ENCODE assay signal across 27 mouse cellular contexts in the genomic region with DNA sequence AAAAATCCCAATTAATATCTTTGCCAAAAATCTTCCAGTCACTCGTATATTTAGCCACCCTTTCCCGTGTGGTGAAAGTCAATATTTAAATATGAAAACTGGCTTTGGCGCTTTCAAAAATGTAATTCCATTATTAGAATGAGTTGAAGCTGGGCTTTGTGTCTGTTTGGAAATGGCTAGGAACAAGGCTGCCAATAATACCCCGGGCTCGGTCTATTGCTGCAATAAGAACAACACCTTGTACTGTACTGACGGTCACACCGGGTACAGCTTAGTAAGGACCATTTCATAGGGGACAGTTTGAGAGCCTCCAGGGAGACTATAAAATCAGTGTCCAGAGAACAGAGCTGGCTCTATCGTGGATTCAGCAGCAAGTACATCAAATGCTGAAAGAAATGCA. TPM values are rescaled to one million over a fixed set of nuclear protein-coding genes. Genes with fewer than 3 reads are reported as not detected.
A peak's percentile ranks its signal among the peaks of the same experiment; 100 is the strongest.
DNase-seq lines count a peak whose midpoint lies in the region; ATAC-seq and TF ChIP-seq lines count a peak whose summit lies in the region.
"Had no signal": no experiment of that assay in that cellular context is flagged by ENCODE, and none has a peak within 500 bp of the region (broad histone marks: within the 10 kb centered on the region; RNA-seq: fewer than 3 reads in every experiment).

No protein-coding gene starts in this region.

- no peaks in the 10 kb centered on the region for H3K27me3 ChIP-seq in liver, adult 2 months (ENCODE audit: control insufficient read depth, insufficient read depth, low read length)
- H3K27me3 ChIP-seq in liver, postnatal 0 days (ENCODE audit: insufficient read depth, low read length): no peaks in the 10 kb centered on the region
- H3K27me3 ChIP-seq in kidney, embryonic 16.5 days (ENCODE audit: insufficient read depth, low read length): no peaks in the 10 kb centered on the region; the same call in 1 of the 2 replicates
- H3K27me3 ChIP-seq: Patski had no signal

- no peaks in the 10 kb centered on the region for H3K4me1 ChIP-seq in liver, adult 2 months (ENCODE audit: control insufficient read depth, insufficient read depth, low read length)
- no peaks in the 10 kb centered on the region for H3K4me1 ChIP-seq in liver, postnatal 0 days (ENCODE audit: insufficient read depth)
- no peaks in the 10 kb centered on the region for H3K4me1 ChIP-seq in kidney, embryonic 16.5 days (ENCODE audit: insufficient read depth, low read length)

- H3K36me3 ChIP-seq in liver, adult 2 months (ENCODE audit: control insufficient read depth, insufficient read depth, low read length): no peaks in the 10 kb centered on the region
- no peaks in the 10 kb centered on the region for H3K36me3 ChIP-seq in liver, postnatal 0 days (replicated peaks; ENCODE audit: insufficient read depth, low read length)
- no peaks in the 10 kb centered on the region for H3K36me3 ChIP-seq in kidney, embryonic 16.5 days (ENCODE audit: insufficient read depth, low read length)
- H3K36me3 ChIP-seq: G1E had no signal

- no peak for TF ChIP-seq CTCF in liver, adult 2 months (IDR thresholded peaks at IDR 0.05; ENCODE audit: low read depth, low read length)
- no peak for TF ChIP-seq CTCF in liver, postnatal 0 days (IDR thresholded peaks at IDR 0.05; ENCODE audit: low read depth)

- 48% methylated on average over 8 of the region's 8 CpGs for WGBS in liver, adult 2 months
- 80% methylated on average over 8 of the region's 8 CpGs for WGBS in liver, postnatal 0 days (ENCODE audit: insufficient replicate concordance)
- 85% methylated on average over 8 of the region's 8 CpGs for WGBS in kidney, embryonic 16.5 days

- H3K9ac ChIP-seq in liver, adult 2 months (ENCODE audit: low read depth, low read length): no peak overlapping the region
- H3K9ac ChIP-seq in liver, postnatal 0 days (replicated peaks): no peak overlapping the region
- H3K9ac ChIP-seq in kidney, embryonic 16.5 days (replicated peaks; ENCODE audit: low read length): no peak overlapping the region

- H3K27ac ChIP-seq in liver, adult 2 months (replicated peaks; ENCODE audit: insufficient read depth, low read depth, low read length): no peak overlapping the region
- H3K27ac ChIP-seq in liver, postnatal 0 days (ENCODE audit: low read depth): no peak overlapping the region
- no peak overlapping the region for H3K27ac ChIP-seq in kidney, embryonic 16.5 days (ENCODE audit: low read length)

- no peaks in the 10 kb centered on the region for H3K9me3 ChIP-seq in liver, postnatal 0 days (ENCODE audit: low read length)
- H3K9me3 ChIP-seq in kidney, embryonic 16.5 days (ENCODE audit: low read length): no peaks in the 10 kb centered on the region

- H3K4me2 ChIP-seq in liver, postnatal 0 days (ENCODE audit: low read depth, low read length): no peak overlapping the region
- H3K4me2 ChIP-seq in kidney, embryonic 16.5 days (replicated peaks; ENCODE audit: low read depth, low read length): no peak overlapping the region

- H3K4me3 ChIP-seq in liver, adult 2 months (ENCODE audit: insufficient read depth, low read depth, low read length): no peak overlapping the region
- H3K4me3 ChIP-seq in liver, postnatal 0 days (ENCODE audit: low read depth, low read length): no peak overlapping the region
- H3K4me3 ChIP-seq in kidney, embryonic 16.5 days (ENCODE audit: low read length): no peak overlapping the region

- ATAC-seq in liver, postnatal 0 days: no peak
- no peak for ATAC-seq in kidney, embryonic 16.5 days (ENCODE audit: low FRiP score, low TSS enrichment)
- ATAC-seq: activated CD4-positive, CD25-positive, alpha-beta regulatory T cell, adult 4 months; CD4-positive, CD25-positive, alpha-beta regulatory T cell, adult 4 months; Patski had no signal

- H3K79me2 ChIP-seq in liver, adult 2 months (ENCODE audit: control insufficient read depth, insufficient read depth, low read length): no peaks in the 10 kb centered on the region

- no peak for TF ChIP-seq EP300 in liver, postnatal 0 days (IDR thresholded peaks at IDR 0.05; ENCODE audit: low read depth)

- DNase-seq in heart, adult 11 months: peak; percentile 13
- no peak for DNase-seq in heart, adult 8-10 months (ENCODE audit: low spot score)
- DNase-seq in liver, adult 2 months (ENCODE audit: extremely low read depth, low read depth, low spot score): peak; percentile 56
- DNase-seq in liver, postnatal 0 days: no peak
- DNase-seq in fat pad, adult 2 months (ENCODE audit: extremely low read depth, low read depth, low spot score): peak; percentile 83
- DNase-seq: adrenal gland, adult 2 months; adrenal gland, adult 8-10 months; adrenal gland, postnatal 10 days; adrenal gland, postnatal 14 days; adrenal gland, postnatal 25 days; adrenal gland, postnatal 36 days; B cell, adult 2 months; cerebellum, adult 11 months; cerebellum, adult 11-12 months; cerebellum, adult 18-20 months had no signal

- no peak for TF ChIP-seq POLR2A in liver, adult 2 months (IDR thresholded peaks at IDR 0.05; ENCODE audit: extremely low read depth, insufficient read depth, low read length)

RNA-seq across cellular contexts. Expression of a gene that starts 17.3 kb away (rescaled TPM):
- 10 to 100 TPM; 11.6 to 17.5 (median 14.8) TPM for total RNA-seq in heart, adult 8-10 months (2022)
- total RNA-seq in liver, adult 2 months (2014; rRNA removed): 20.6 and 21.2 TPM in 2 replicates
- 4.5 and 5.9 TPM in 2 replicates for polyA plus RNA-seq in liver, adult 2 months (2012; rRNA removed)
- 0.46 and 0.69 TPM in 2 replicates for polyA plus RNA-seq in liver, postnatal 0 days (2015; fragmentation: Nextera tagmentation; extraction: Ambion mirVana)
- 0.84 and 0.94 TPM in 2 replicates for polyA plus RNA-seq in kidney, embryonic 16.5 days (2015; fragmentation: Nextera tagmentation; extraction: Ambion mirVana)
- total RNA-seq: MEL had no signal
- polyA plus RNA-seq: G1E had no signal

RNA-seq across cellular contexts. Expression of a gene that starts 17.6 kb away (rescaled TPM):
- not detected for total RNA-seq in heart, adult 8-10 months (2022)
- total RNA-seq in liver, adult 2 months (2014; rRNA removed): not detected in 2 replicates
- not detected in 2 replicates for polyA plus RNA-seq in liver, adult 2 months (2012; rRNA removed)
- not detected in 2 replicates for polyA plus RNA-seq in liver, postnatal 0 days (2015; fragmentation: Nextera tagmentation; extraction: Ambion mirVana)
- polyA plus RNA-seq in kidney, embryonic 16.5 days (2015; fragmentation: Nextera tagmentation; extraction: Ambion mirVana): not detected in 2 replicates
- total RNA-seq: adrenal gland, adult 18-20 months; adrenal gland, adult 2 months; adrenal gland, adult 8-10 months; adrenal gland, postnatal 10 days; adrenal gland, postnatal 14 days; adrenal gland, postnatal 25 days; adrenal gland, postnatal 36 days; adrenal gland, postnatal 4 days; CH12.LX; ES-E14; G1E; MEL had no signal
- polyA plus RNA-seq: activated CD4-positive, CD25-positive, alpha-beta regulatory T cell, adult 4 months; adrenal gland, adult 2 months; brain, embryonic 14.5 days; C2C12; CD4-positive, CD25-positive, alpha-beta regulatory T cell, adult 4 months; G1E had no signal

Comparison
In these comparisons a context has a peak if more than half of its experiments do, and no peak if none do; other contexts are left out.
1. DNase-seq: peak in heart, adult 11 months (single experiment), liver, adult 2 months (single experiment) and fat pad, adult 2 months (single experiment); none in heart, adult 8-10 months (single experiment) and liver, postnatal 0 days (single experiment).